Mouse (Mus musculus) embryonic facial prominence, embryonic 13.5 days (tissue): ENCODE measurements around the gene Atp8b2. TPM values are rescaled to one million over a fixed set of nuclear protein-coding genes. Genes with fewer than 3 reads are reported as not detected.

Experiments
- ATAC-seq: fragments of 200-750 bp; cut with Nextera tagmentation; 2 replicates; pipeline ENCODE4 v1.8.0; 2017; ENCODE audit warnings: low read depth; ENCODE audit not compliant: insufficient number of reproducible peaks, insufficient read depth, low FRiP score, low TSS enrichment
- H3K27ac ChIP-seq: fragments of 300-500 bp; sonication (generic); 2 replicates; pipeline ENCODE4 v1.5.1; 2015; ENCODE audit warnings: moderate library complexity, mild to moderate bottlenecking, inconsistent platforms
- H3K27me3 ChIP-seq: fragments of 300-500 bp; sonication (generic); 2 replicates; pipeline ENCODE4 v1.6.1; 2015; ENCODE audit warnings: mild to moderate bottlenecking, inconsistent platforms
- H3K36me3 ChIP-seq: fragments of 300-500 bp; sonication (generic); 2 replicates; pipeline ENCODE4 v1.6.1; 2015; ENCODE audit warnings: mild to moderate bottlenecking, inconsistent platforms
- H3K4me1 ChIP-seq: fragments of 300-500 bp; sonication (generic); 2 replicates; pipeline ENCODE4 v1.6.1; 2015; ENCODE audit warnings: inconsistent platforms
- H3K4me2 ChIP-seq: fragments of 300-500 bp; sonication (generic); 2 replicates; pipeline ENCODE4 v1.6.1; 2015; ENCODE audit warnings: moderate library complexity, mild to moderate bottlenecking, inconsistent platforms
- H3K4me3 ChIP-seq: fragments of 300-500 bp; sonication (generic); 2 replicates; pipeline ENCODE4 v1.5.1; 2015; ENCODE audit warnings: mild to moderate bottlenecking, inconsistent platforms
- H3K9ac ChIP-seq: fragments of 300-500 bp; sonication (generic); 2 replicates; pipeline ENCODE4 v1.6.1; 2015; ENCODE audit warnings: mild to moderate bottlenecking, inconsistent platforms
- H3K9me3 ChIP-seq: fragments of 300-500 bp; sonication (generic); 2 replicates; pipeline ENCODE4 v1.6.1; 2016; ENCODE audit warnings: inconsistent platforms
- WGBS: fragments of 180-500 bp; shearing (Covaris S2); methylation state at CpG from one replicate; pipeline ENCODE4 v1.1.7; 2015; ENCODE audit warnings: mixed read lengths; 5-methylcytosine and 5-hydroxymethylcytosine counted together
- polyA plus RNA-seq: library from polyadenylated mRNA; unstranded; fragments of >200 nt; fragmentation: Nextera tagmentation; extraction: Ambion mirVana; gene quantifications from 2 replicates; pipeline ENCODE4 v1.2.1, GENCODE M21; 2015

The Atp8b2 gene
- polyA plus RNA-seq, 1 experiment from 2014 or later: 17.8 TPM

- H3K4me3 ChIP-seq: no peak overlapping the region
- H3K4me1 ChIP-seq: peaks cover 15% of the 10 kb centered on the region
- H3K27ac ChIP-seq: no peak overlapping the region
- no peak overlapping the region for H3K9ac ChIP-seq
- H3K4me2 ChIP-seq: no peak overlapping the region
- no peaks in the 10 kb centered on the region for H3K36me3 ChIP-seq
- H3K9me3 ChIP-seq: no peaks in the 10 kb centered on the region
- ATAC-seq: no peak
- peaks cover 41% of the 10 kb centered on the region for H3K27me3 ChIP-seq
- 76% methylated on average over 1 of the region's 1 CpGs for WGBS
Measured at GRCm38 (mm10) chr3:89916622-89917021, 46.7 kb downstream of the Atp8b2 start.

GRCm38 (mm10) chr3:89914700-89915099 is 48.6 kb downstream of the Atp8b2 start:
- Histone ChIP-seq H3K9ac (no peak overlapping the region), H3K9me3 (no peaks in the 10 kb centered on the region), H3K4me3 (no peak overlapping the region), H3K27me3 (peaks cover 52% of the 10 kb centered on the region), H3K4me1 (peaks cover 15% of the 10 kb centered on the region), H3K4me2 (no peak overlapping the region), H3K27ac (no peak overlapping the region), H3K36me3 (no peaks in the 10 kb centered on the region)
- WGBS: 70% methylated on average over 4 of the region's 4 CpGs
- ATAC-seq: no peak

GRCm38 (mm10) chr3:89912543-89913391 is 50.5 kb downstream of the Atp8b2 start, which contains the start of gene Il6ra:
Il6ra (minus strand) TSS chr3:89913196.
- under 1% methylated on average over 75 of the region's 75 CpGs for WGBS
- Histone ChIP-seq H3K4me2 (peak within 1 kb of the TSS; percentile 99), H3K36me3 (no peaks in the 10 kb centered on the region), H3K4me1 (peaks cover 15% of the 10 kb centered on the region), H3K4me3 (peak within 1 kb of the TSS; percentile 55), H3K9ac (peak within 1 kb of the TSS; percentile 66), H3K9me3 (no peaks in the 10 kb centered on the region), H3K27ac (no peak within 1 kb of the TSS), H3K27me3 (peaks cover 52% of the 10 kb centered on the region)
- peak; percentile 76 for ATAC-seq

- peak overlapping the region; percentile 1; the same call in 1 of the 2 replicates for H3K4me3 ChIP-seq
- peaks cover 15% of the 10 kb centered on the region for H3K4me1 ChIP-seq
- H3K27me3 ChIP-seq: peaks cover 52% of the 10 kb centered on the region
- peak overlapping the region; percentile 99 for H3K4me2 ChIP-seq
- WGBS: 29% methylated on average over 6 of the region's 6 CpGs
- H3K27ac ChIP-seq: no peak overlapping the region
- no peak for ATAC-seq
- no peak overlapping the region for H3K9ac ChIP-seq
- no peaks in the 10 kb centered on the region for H3K36me3 ChIP-seq
- no peaks in the 10 kb centered on the region for H3K9me3 ChIP-seq
Measured at GRCm38 (mm10) chr3:89912108-89912542, 51.2 kb downstream of the Atp8b2 start.

- 70% methylated on average over 3 of the region's 3 CpGs for WGBS
- Histone ChIP-seq H3K4me2 (no peak overlapping the region), H3K9me3 (no peaks in the 10 kb centered on the region), H3K36me3 (no peaks in the 10 kb centered on the region), H3K27me3 (peaks cover 52% of the 10 kb centered on the region), H3K4me1 (peaks cover 15% of the 10 kb centered on the region), H3K9ac (no peak overlapping the region), H3K4me3 (no peak overlapping the region), H3K27ac (no peak overlapping the region)
- no peak for ATAC-seq
Measured at GRCm38 (mm10) chr3:89911207-89911606, 52.1 kb downstream of the Atp8b2 start.

GRCm38 (mm10) chr3:89909703-89910542 is 53.4 kb downstream of the Atp8b2 start:
- 48% methylated on average over 5 of the region's 5 CpGs for WGBS
- Histone ChIP-seq H3K27me3 (peaks cover 43% of the 10 kb centered on the region), H3K36me3 (no peaks in the 10 kb centered on the region), H3K4me3 (no peak overlapping the region), H3K9me3 (no peaks in the 10 kb centered on the region), H3K4me2 (no peak overlapping the region), H3K27ac (no peak overlapping the region), H3K9ac (no peak overlapping the region), H3K4me1 (peaks cover 15% of the 10 kb centered on the region)
- no peak for ATAC-seq

- Histone ChIP-seq H3K9ac (no peak overlapping the region), H3K27me3 (peaks cover 33% of the 10 kb centered on the region), H3K9me3 (no peaks in the 10 kb centered on the region), H3K4me3 (no peak overlapping the region), H3K4me1 (peaks cover 15% of the 10 kb centered on the region), H3K36me3 (no peaks in the 10 kb centered on the region), H3K27ac (no peak overlapping the region), H3K4me2 (no peak overlapping the region)
- ATAC-seq: no peak
- WGBS: 80% methylated on average over 6 of the region's 6 CpGs
Measured at GRCm38 (mm10) chr3:89908836-89909235, 54.5 kb downstream of the Atp8b2 start.

- peaks cover 7% of the 10 kb centered on the region for H3K4me1 ChIP-seq
- no peak overlapping the region for H3K27ac ChIP-seq
- no peaks in the 10 kb centered on the region for H3K36me3 ChIP-seq
- H3K4me3 ChIP-seq: no peak overlapping the region
- WGBS: 86% methylated on average over 3 of the region's 3 CpGs
- H3K4me2 ChIP-seq: no peak overlapping the region
- H3K9me3 ChIP-seq: no peaks in the 10 kb centered on the region
- H3K27me3 ChIP-seq: peaks cover 23% of the 10 kb centered on the region
- no peak overlapping the region for H3K9ac ChIP-seq
- no peak for ATAC-seq
Measured at GRCm38 (mm10) chr3:89907846-89908245, 55.5 kb downstream of the Atp8b2 start.

- Histone ChIP-seq H3K9me3 (no peaks in the 10 kb centered on the region), H3K4me2 (no peak overlapping the region), H3K36me3 (no peaks in the 10 kb centered on the region), H3K27me3 (no peaks in the 10 kb centered on the region), H3K9ac (no peak overlapping the region), H3K4me3 (no peak overlapping the region), H3K4me1 (peaks cover 26% of the 10 kb centered on the region), H3K27ac (no peak overlapping the region)
- WGBS: 63% methylated on average over 8 of the region's 8 CpGs
- no peak for ATAC-seq
Measured at GRCm38 (mm10) chr3:89899511-89899908, 63.8 kb downstream of the Atp8b2 start.

- Histone ChIP-seq H3K9me3 (no peaks in the 10 kb centered on the region), H3K27me3 (no peaks in the 10 kb centered on the region), H3K4me1 (peaks cover 26% of the 10 kb centered on the region), H3K4me2 (no peak overlapping the region), H3K4me3 (no peak overlapping the region), H3K9ac (no peak overlapping the region), H3K27ac (no peak overlapping the region), H3K36me3 (no peaks in the 10 kb centered on the region)
- ATAC-seq: no peak
- 61% methylated on average over 5 of the region's 5 CpGs for WGBS
Measured at GRCm38 (mm10) chr3:89898870-89899510, 64.3 kb downstream of the Atp8b2 start.

GRCm38 (mm10) chr3:89898011-89898410 is 65.3 kb downstream of the Atp8b2 start:
- Histone ChIP-seq H3K27ac (0 out of 2 replicates have a peak overlapping the region, but pooled peaks have one; percentile 39), H3K4me3 (no peak overlapping the region), H3K9me3 (no peaks in the 10 kb centered on the region), H3K4me1 (peaks cover 26% of the 10 kb centered on the region), H3K4me2 (no peak overlapping the region), H3K27me3 (no peaks in the 10 kb centered on the region), H3K36me3 (no peaks in the 10 kb centered on the region), H3K9ac (no peak overlapping the region)
- no peak for ATAC-seq
- WGBS: 66% methylated on average over 10 of the region's 10 CpGs
